Mouse (Mus musculus) limb, embryonic 12.5 days (tissue): ENCODE measurements around the gene Msmp. TPM values are rescaled to one million over a fixed set of nuclear protein-coding genes. Genes with fewer than 3 reads are reported as not detected.
"Not testable (repeated sequence)": the region's sequence is repeated elsewhere in the genome, so short reads cannot be mapped to it uniquely, and the experiment has no call there.

ENCODE experiments used
- ATAC-seq: fragments of 200-750 bp; cut with Nextera tagmentation; 2 replicates; pipeline ENCODE4 v1.8.0; 2017; ENCODE audit warnings: low read depth, moderate TSS enrichment; ENCODE audit not compliant: insufficient number of reproducible peaks, insufficient read depth, low FRiP score, low TSS enrichment
- H3K27ac ChIP-seq: fragments of 300-500 bp; sonication (generic); 2 replicates; pipeline ENCODE4 v1.5.1; 2016; ENCODE audit warnings: mild to moderate bottlenecking, moderate library complexity
- H3K27me3 ChIP-seq: fragments of 300-500 bp; sonication (generic); 2 replicates; pipeline ENCODE4 v1.6.1; 2016; ENCODE audit warnings: mild to moderate bottlenecking, moderate library complexity
- H3K36me3 ChIP-seq: fragments of 300-500 bp; sonication (generic); 2 replicates; pipeline ENCODE4 v1.6.1; 2016; ENCODE audit warnings: mild to moderate bottlenecking, moderate library complexity
- H3K4me1 ChIP-seq: fragments of 300-500 bp; sonication (generic); replicated peaks from 2 replicates; pipeline ENCODE4 v1.6.1; 2016
- H3K4me2 ChIP-seq: fragments of 300-500 bp; sonication (generic); 2 replicates; pipeline ENCODE4 v1.6.1; 2016; ENCODE audit warnings: mild to moderate bottlenecking, moderate library complexity
- H3K4me3 ChIP-seq: fragments of 300-500 bp; sonication (generic); replicated peaks from 2 replicates; pipeline ENCODE4 v1.5.1; 2016; ENCODE audit warnings: mild to moderate bottlenecking
- H3K9ac ChIP-seq: fragments of 300-500 bp; sonication (generic); replicated peaks from 2 replicates; pipeline ENCODE4 v1.6.1; 2016; ENCODE audit warnings: mild to moderate bottlenecking, moderate library complexity
- H3K9me3 ChIP-seq: fragments of 300-500 bp; sonication (generic); 2 replicates; pipeline ENCODE4 v1.6.1; 2016; ENCODE audit warnings: mild to moderate bottlenecking, moderate library complexity
- WGBS: fragments of 180-500 bp; shearing (Covaris S2); methylation state at CpG from one replicate; pipeline ENCODE4 v1.1.7; 2016; 5-methylcytosine and 5-hydroxymethylcytosine counted together
- polyA plus RNA-seq: library from polyadenylated mRNA; unstranded; fragments of >200 nt; fragmentation: Nextera tagmentation; extraction: Ambion mirVana; gene quantifications from 2 replicates; pipeline ENCODE4 v1.2.1, GENCODE M21; 2016

Gene Msmp
- polyA plus RNA-seq, 1 experiment from 2014 or later = 2.1 TPM

- Histone ChIP-seq H3K4me3 (no peak overlapping the region), H3K36me3 (no peaks in the 10 kb centered on the region), H3K9ac (no peak overlapping the region), H3K4me2 (no peak overlapping the region), H3K4me1 (no peaks in the 10 kb centered on the region), H3K27ac (no peak overlapping the region), H3K27me3 (no peaks in the 10 kb centered on the region), H3K9me3 (no peaks in the 10 kb centered on the region)
- WGBS = 55% methylated on average over 3 of the region's 3 CpGs
- no peak for ATAC-seq
Measured at GRCm38 (mm10) chr4:43613060-43613730, 28.9 kb upstream of the Msmp start.

- no peak for ATAC-seq
Measured at GRCm38 (mm10) chr4:43612534-43612933, 28.2 kb upstream of the Msmp start.

GRCm38 (mm10) chr4:43604751-43605685 lies 20.7 kb upstream of the Msmp start:
- Histone ChIP-seq H3K4me1 (no peaks in the 10 kb centered on the region), H3K4me3 (no peak overlapping the region), H3K27ac (no peak overlapping the region), H3K4me2 (no peak overlapping the region), H3K36me3 (no peaks in the 10 kb centered on the region), H3K9me3 (no peaks in the 10 kb centered on the region), H3K9ac (no peak overlapping the region), H3K27me3 (no peaks in the 10 kb centered on the region)
- 73% methylated on average over 9 of the region's 9 CpGs for WGBS
- no peak for ATAC-seq

More at GRCm38 (mm10) chr4:43612534-43612933, 28.2 kb upstream of the Msmp start:
- Histone ChIP-seq H3K27ac (no peak overlapping the region), H3K9ac (no peak overlapping the region), H3K9me3 (no peaks in the 10 kb centered on the region), H3K4me3 (no peak overlapping the region), H3K4me2 (no peak overlapping the region), H3K27me3 (no peaks in the 10 kb centered on the region), H3K4me1 (no peaks in the 10 kb centered on the region), H3K36me3 (no peaks in the 10 kb centered on the region)
- 76% methylated on average over 10 of the region's 10 CpGs for WGBS

DNA sequence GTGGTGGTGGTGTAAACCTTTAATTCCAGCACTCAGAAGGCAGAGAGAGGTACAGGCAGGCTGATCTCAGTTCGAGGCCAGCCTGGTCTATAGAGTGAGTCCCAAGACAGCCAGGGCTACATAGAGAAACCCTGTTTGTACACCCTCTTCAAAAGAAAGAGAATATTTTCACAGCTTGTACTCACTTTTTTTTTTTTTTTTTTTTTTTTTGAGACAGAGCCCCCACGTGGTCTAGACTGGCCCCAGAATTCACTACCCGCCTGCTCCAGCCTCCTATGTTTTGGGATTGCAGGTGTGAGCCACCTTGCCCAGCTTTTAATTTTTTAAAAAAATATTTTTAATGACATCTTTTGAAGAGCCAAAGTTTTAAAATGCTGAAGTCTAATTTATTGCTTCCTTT lies 19.8 kb upstream of the Msmp start:
- Histone ChIP-seq H3K9me3 (no peaks in the 10 kb centered on the region), H3K27ac (no peak overlapping the region), H3K27me3 (no peaks in the 10 kb centered on the region), H3K4me2 (no peak overlapping the region), H3K36me3 (no peaks in the 10 kb centered on the region), H3K9ac (no peak overlapping the region), H3K4me3 (no peak overlapping the region), H3K4me1 (no peaks in the 10 kb centered on the region)
- no peak for ATAC-seq
- 68% methylated on average over 3 of the region's 3 CpGs for WGBS

DNA sequence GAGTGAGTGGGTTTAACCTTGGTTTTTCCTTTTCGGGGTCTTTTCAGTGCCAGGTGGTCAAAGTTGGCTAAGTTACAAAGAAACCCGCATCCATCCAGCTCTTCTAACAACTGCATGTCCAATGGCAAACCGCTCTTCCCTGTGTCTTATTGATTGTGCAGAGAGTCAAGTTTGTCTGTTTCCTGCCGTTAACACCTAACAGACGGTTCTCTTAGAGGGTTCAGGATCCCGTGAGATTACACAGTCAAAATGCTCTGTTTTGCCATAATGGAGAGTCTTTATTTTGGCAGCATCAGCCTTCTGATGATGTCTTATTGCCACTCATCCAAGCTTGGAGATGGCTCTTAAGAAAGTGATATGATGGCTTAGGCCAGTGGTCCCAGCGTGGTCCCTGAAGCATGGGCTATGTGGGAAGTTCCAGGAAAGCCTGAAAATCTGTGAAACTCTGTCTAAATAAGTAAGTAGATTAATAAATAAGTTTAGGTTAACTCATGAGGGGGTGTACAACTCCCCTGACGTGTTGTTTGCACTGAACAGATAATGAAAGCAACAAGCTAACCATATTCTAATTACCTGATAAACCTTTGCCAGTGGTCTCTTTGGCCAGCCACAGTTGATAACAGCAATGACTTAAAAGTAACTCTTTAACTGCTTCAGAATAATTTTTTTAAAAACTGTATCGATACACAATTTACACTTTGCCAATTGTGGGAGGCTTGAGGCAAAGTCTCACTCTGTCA lies 16.1 kb upstream of the Msmp start:
- Histone ChIP-seq H3K9me3 (no peaks in the 10 kb centered on the region), H3K4me1 (no peaks in the 10 kb centered on the region), H3K9ac (no peak overlapping the region), H3K27me3 (no peaks in the 10 kb centered on the region), H3K36me3 (no peaks in the 10 kb centered on the region), H3K4me2 (no peak overlapping the region), H3K27ac (no peak overlapping the region), H3K4me3 (no peak overlapping the region)
- WGBS = 80% methylated on average over 9 of the region's 9 CpGs
- no peak for ATAC-seq

DNA sequence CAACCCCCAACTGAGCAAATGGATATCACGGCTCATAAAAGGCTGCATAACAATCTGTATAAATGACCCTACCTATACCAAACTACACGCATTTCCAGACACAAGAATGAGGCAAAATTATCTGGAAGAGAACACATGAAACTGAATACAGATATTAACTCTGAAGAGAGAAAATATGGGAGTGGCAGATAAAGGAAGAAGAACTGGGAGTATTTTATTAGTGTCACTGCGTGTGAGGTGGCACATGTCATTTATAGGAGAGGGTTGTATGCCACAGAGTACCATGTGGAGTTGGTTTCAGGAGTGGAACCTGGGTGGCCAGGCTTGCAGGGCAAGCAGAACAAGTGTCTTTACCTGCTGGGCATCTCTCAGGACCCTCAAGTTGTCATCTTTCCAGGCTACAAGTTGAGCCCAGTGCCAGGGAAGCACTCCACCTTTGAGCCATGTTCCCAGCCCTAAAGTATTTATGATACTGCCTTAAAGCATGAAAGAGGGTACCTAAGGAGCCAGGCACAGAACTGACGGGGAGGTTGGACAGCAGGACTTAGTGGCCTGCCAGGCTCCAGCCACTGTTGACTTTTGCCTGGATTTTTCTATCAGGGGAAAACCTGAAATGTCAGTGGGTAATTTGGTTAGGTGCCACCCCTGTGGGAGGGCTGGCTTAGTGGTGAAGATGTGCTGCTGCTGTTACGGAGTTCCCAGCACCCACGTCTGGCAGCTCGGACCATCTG lies 14.5 kb upstream of the Msmp start:
- Histone ChIP-seq H3K27me3 (no peaks in the 10 kb centered on the region), H3K4me1 (no peaks in the 10 kb centered on the region; the same call in 1 of the 2 replicates), H3K36me3 (no peaks in the 10 kb centered on the region), H3K4me3 (no peak overlapping the region), H3K9ac (no peak overlapping the region), H3K4me2 (no peak overlapping the region), H3K9me3 (no peaks in the 10 kb centered on the region), H3K27ac (no peak overlapping the region)
- 79% methylated on average over 7 of the region's 7 CpGs for WGBS
- ATAC-seq = no peak

DNA sequence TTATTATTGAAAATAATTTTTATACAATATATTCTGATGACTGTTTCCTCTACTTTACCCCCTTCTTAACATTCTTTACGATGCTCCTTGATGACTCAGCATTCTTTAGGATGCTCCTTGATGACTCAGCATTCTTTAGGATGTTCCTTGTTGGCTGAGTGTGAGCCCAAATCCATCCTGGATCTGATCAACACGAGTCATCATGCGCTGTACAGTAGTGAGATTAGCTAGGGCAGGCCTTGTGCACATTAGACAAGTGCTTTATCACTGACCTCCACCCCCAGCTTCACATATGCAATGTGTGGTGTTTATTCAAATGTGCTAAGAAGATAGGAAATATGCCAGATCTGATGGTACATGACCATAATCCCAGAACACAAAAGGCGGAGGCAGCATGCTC lies 13.9 kb upstream of the Msmp start:
- no peak for ATAC-seq
- Histone ChIP-seq H3K4me3 (no peak overlapping the region), H3K36me3 (no peaks in the 10 kb centered on the region), H3K27ac (no peak overlapping the region), H3K4me2 (no peak overlapping the region), H3K4me1 (peaks cover 4% of the 10 kb centered on the region; the same call in 1 of the 2 replicates), H3K27me3 (no peaks in the 10 kb centered on the region), H3K9me3 (no peaks in the 10 kb centered on the region), H3K9ac (no peak overlapping the region)
- WGBS = 87% methylated on average over 4 of the region's 4 CpGs

DNA sequence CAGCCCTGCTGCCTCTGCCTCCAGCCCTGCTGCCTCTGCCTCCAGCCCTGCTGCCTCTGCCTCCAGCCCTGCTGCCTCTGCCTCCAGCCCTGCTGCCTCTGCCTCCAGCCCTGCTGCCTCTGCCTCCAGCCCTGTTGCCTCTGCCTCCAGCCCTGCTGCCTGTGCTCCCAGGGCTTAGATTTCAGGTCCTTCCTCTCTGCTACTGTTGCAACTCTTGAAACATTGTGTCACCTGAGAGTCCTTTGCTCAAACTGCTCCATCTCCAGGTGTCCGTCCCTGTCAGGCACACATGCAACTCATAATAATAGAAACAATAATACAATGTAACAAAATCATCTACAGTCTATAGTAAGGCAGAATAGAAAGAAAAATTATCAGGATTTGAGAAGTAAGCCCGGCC lies 12.3 kb upstream of the Msmp start:
- 81% methylated on average over 2 of the region's 2 CpGs for WGBS
- not testable (repeated sequence) for H3K9ac ChIP-seq, H3K4me1 ChIP-seq, H3K9me3 ChIP-seq, H3K27ac ChIP-seq, H3K36me3 ChIP-seq, H3K4me2 ChIP-seq, H3K4me3 ChIP-seq, ATAC-seq, H3K27me3 ChIP-seq

- H3K4me2 ChIP-seq = no peak overlapping the region
- 54% methylated on average over 3 of the region's 3 CpGs for WGBS
- no peaks in the 10 kb centered on the region for H3K9me3 ChIP-seq
- no peaks in the 10 kb centered on the region for H3K27me3 ChIP-seq
- peaks cover 6% of the 10 kb centered on the region; the same call in 1 of the 2 replicates for H3K4me1 ChIP-seq
- H3K36me3 ChIP-seq = no peaks in the 10 kb centered on the region
- no peak for ATAC-seq
- H3K27ac ChIP-seq = no peak overlapping the region
- no peak overlapping the region for H3K4me3 ChIP-seq
- H3K9ac ChIP-seq = no peak overlapping the region
Measured at GRCm38 (mm10) chr4:43593453-43593852, 9.2 kb upstream of the Msmp start.

- WGBS = 57% methylated on average over 3 of the region's 3 CpGs
- H3K27ac ChIP-seq = no peak overlapping the region
- H3K9me3 ChIP-seq = no peaks in the 10 kb centered on the region
- no peaks in the 10 kb centered on the region for H3K27me3 ChIP-seq
- H3K36me3 ChIP-seq = no peaks in the 10 kb centered on the region
- H3K4me3 ChIP-seq = no peak overlapping the region
- ATAC-seq = no peak
- peaks cover 12% of the 10 kb centered on the region; the same call in 1 of the 2 replicates for H3K4me1 ChIP-seq
- no peak overlapping the region for H3K9ac ChIP-seq
- no peak overlapping the region for H3K4me2 ChIP-seq
Measured at GRCm38 (mm10) chr4:43591961-43592360, 7.7 kb upstream of the Msmp start.
